Mouse (Mus musculus): ENCODE measurements at regions not wholly inside any gene's neighbourhood (a gene's known extent, or its start where the extent isn't known, plus 50 kb on each side); places are given as distances from the start of the nearest gene placed in this dataset.

DNA sequence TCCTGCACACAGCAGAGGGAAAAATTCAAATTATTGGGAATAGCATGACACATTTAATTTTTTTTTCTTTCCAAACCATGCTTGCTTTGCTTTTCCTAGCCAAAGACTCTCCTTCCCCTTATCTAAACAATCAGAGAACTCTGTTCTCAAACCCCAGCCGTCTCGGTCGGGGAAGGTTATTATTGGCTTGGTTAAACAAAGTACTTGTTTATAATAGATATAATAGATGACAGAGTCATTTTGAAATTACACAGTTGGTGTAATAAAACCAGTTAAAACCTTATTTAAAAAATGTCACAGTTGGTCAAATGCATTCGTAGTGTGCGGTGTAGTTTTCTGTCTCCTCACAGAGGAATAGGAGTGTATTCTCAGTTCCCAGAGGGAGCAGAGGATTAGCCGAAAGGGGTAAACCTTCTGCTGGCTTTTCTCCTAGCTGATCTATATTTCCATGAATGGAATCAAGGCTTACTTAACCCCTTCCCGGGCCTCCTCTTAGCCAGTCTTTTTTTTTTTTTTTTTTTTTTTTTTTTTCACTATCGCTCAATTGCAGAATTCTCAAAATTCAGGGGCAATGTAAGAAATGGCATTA, 329.4 kb upstream of the Npvf start:
- intact Hi-C loops (cut with DNase I), result no loop called here
- no peak for DNase-seq (ENCODE audit: low spot score)

- no peak for DNase-seq (ENCODE audit: low spot score)
These were observed 330.1 kb upstream of the Npvf start for GRCm38 (mm10) chr6:50984157-50984905.

DNA sequence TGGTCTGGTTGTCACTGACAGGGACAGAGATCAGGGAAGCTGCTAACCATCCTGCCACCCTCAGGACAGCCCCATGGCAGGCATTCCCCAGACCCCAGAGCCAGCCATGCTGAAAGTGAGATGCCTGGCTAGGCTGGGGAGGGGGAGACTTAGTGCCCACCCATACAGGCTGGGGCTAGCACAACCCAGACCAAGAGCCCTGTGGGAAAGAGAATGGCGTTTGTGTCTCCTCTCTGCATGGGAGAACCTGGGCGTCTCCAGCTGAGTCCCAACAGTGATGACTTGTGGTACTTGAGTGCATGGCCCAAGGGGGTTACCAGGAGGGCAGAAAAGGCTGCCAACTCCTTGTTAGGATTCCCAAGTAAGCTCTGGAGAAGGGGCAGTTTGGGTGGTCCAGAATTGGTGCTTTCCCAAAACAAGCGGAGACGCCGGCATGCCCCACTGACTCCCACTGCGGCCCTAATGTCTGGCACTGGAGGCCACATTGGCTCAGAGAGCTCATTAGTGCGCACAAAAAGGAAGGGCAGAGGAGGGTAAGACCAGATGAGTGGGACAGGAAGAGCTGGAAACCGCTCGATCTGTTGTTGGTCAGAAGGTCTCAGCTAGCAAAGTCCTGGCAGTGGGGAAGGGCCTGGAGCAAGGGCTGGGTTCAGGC, 332.2 kb upstream of the Npvf start:
- intact Hi-C loops (cut with DNase I), result no loop called here
- no peak for DNase-seq (ENCODE audit: low spot score)

More at GRCm38 (mm10) chr6:50984157-50984905, 330.1 kb upstream of the Npvf start:
- intact Hi-C loops (cut with DNase I), result no loop called here

- DNase-seq (ENCODE audit: low spot score), result no peak
- intact Hi-C loops (cut with DNase I), result no loop called here
These were observed 334.3 kb upstream of the Npvf start for GRCm38 (mm10) chr6:50988561-50988960.

- intact Hi-C loops (cut with DNase I), result no loop called here
- no peak for DNase-seq (ENCODE audit: low spot score)
These were observed 337.4 kb upstream of the Npvf start for GRCm38 (mm10) chr6:50991528-50992125.

- intact Hi-C loops (cut with DNase I), result no loop called here
These were observed 339.7 kb upstream of the Npvf start for GRCm38 (mm10) chr6:50993952-50994351.

DNA sequence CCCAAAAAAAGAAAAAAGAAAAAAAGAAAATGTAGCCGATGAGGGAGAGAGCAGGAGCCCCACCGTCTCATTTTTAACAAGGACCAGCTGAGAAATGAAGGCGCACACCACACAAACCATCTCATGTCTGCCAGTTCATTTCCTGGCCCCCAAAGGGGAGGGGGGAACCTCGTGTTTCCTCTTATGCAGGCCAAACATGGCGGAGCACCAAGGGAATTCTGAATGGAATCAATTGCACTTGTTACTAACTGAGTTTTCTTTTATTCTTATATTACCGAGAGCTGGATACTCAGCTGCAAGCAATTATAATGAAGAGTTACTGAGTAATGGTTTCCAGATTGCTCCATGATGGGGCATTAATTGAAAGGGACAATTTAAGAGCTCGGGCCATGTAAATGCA, 348.5 kb upstream of the Npvf start:
- DNase-seq (ENCODE audit: low spot score), result no peak
- intact Hi-C loops (cut with DNase I), result no loop called here

More at GRCm38 (mm10) chr6:50993952-50994351, 339.7 kb upstream of the Npvf start:
- no peak for DNase-seq (ENCODE audit: low spot score)

- DNase-seq (ENCODE audit: low spot score), result no peak
- intact Hi-C loops (cut with DNase I), result no loop called here
These were observed 351.9 kb upstream of the Npvf start for GRCm38 (mm10) chr6:51006074-51006591.

DNA sequence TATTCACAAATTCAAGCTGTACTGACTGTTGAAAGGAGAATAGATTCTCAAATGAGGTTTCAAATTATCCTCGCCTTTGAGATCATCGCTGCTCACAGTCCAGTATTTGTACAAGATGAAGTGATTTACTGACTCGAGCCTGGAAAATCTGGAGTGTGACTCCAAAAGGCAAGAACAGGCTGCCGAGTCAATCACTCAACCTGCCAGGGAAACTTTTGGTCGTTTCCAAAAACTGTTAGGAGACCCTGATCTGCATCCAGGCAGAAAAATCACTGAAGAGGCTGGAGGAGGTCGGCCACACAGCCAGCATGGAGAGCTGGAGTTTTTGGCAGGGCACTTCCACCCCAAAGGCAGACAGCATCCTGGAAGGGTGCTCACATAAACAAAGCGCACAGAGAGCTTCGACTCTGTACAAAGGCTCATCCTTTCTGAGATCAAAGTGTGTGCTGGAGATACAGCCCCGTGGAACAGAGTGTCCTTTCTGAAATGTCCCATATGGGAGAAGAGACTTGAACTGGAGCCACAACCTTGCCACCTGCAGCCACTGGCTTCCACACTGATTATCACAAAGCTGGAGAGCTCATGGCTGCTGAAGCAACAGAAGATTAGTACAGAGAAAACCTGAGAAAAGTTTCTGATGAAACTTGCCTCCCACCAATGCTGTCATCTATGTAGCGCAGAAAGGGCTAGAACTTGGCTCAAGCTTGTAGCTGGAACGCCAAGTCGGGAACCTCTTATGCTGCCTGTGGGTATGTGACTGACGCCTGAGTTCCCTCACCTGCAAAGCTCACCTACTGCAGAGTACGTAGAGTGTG, 355.5 kb upstream of the Npvf start:
- no peak for DNase-seq (ENCODE audit: low spot score)
- intact Hi-C loops (cut with DNase I), result no loop called here

GRCm38 (mm10) chr6:51010536-51010935, 356.3 kb upstream of the Npvf start:
- intact Hi-C loops (cut with DNase I), result no loop called here
- no peak for DNase-seq (ENCODE audit: low spot score)

DNA sequence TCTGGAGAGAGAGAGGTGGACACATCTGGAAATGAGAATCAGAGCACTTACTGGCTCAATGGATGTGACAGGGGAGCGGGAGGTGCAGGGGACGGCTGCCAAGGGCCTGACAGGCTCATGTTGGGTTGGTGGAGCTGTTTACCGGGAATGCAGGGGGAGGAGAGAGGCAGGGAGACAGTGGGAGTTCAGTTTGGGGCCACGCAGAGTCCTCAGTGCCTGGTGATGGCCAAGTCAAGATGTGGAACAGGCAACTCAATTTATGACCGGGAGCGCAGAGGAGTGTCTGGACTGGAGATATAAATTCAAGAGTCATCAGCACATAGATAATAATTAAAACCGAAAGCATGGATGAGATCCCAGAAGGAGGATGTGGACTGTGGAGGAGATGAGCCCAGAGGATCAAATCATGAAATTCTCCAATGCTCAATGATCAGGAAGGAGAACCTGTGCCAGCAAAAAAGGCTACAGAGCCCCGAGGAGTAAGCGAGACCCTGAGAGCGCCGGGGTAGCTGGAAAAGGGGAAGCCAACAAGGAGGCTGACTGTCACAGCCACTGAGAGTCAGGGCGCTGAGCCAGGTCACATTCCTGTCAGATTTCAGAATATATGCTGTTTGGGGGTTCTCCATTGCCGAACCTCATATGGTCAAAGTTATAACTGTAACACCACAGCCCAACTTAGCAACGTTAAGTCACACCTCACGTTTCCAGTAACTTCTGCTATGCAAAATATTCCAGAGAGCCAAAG, 358.0 kb upstream of the Npvf start:
- peak; percentile 12 for DNase-seq (ENCODE audit: low spot score)
- intact Hi-C loops (cut with DNase I), result no loop called here

- intact Hi-C loops (cut with DNase I), result no loop called here
- DNase-seq (ENCODE audit: low spot score), result no peak
These were observed 361.5 kb upstream of the Npvf start for GRCm38 (mm10) chr6:51015735-51016134.

- intact Hi-C loops (cut with DNase I), result no loop called here
- no peak for DNase-seq (ENCODE audit: low spot score)
These were observed 362.3 kb upstream of the Npvf start for GRCm38 (mm10) chr6:51016441-51017070.

DNA sequence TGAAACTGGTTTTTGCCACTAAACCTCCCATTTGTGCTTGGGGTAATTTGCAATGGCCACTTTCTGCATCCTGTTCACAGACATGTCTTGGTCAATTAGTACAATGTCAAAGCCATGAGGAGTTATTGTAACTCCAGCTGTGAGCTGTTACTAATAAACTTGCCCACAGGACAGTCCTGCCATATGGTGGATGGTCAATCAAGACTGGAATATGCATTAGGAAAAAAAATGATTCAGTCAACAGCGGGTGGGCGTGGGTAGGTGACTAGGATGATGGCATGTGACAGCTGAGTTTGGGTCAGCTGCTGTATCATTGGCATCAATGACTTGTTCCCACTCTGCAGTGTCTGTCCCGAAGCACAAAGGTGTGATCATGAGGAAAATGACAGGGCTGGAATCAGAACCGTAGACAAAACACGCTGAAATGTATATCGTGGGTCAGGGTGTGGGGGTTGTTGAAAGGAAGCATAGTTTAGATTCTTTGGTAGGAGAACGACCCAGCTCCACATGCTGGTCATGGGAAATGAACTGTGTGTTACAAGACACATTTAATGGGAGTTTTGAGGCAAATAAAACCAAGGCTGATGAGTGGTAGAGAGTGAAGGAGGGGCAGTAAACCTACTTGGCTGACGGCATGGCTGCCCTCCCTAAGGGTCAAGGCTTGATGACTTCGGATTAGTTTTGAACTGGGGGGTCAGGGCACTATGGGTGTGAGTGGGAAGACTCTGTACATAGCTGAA, 363.2 kb upstream of the Npvf start:
- no peak for DNase-seq (ENCODE audit: low spot score)
- intact Hi-C loops (cut with DNase I), result no loop called here

GRCm38 (mm10) chr6:51021206-51021605, 367.0 kb upstream of the Npvf start:
- intact Hi-C loops (cut with DNase I), result no loop called here
- no peak for DNase-seq (ENCODE audit: low spot score)

DNA sequence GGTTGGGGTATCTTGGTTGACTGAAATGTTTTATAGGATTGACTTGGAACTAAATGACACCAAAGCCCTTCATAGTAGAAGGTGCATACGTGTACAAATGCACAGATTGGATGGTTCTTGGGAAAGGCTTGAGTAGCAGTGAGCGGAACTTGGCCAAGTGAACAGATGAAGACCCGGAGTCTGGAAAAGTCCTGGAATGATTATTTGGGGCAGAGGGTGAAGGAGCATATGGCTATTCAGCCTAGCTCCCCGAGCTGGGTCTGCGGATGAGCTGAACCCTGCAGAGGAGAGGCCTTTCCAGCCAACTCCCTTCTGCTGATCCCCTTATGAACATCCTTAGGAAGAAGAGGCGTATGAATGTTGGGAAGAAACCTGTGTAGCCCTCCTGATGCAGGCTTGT, 369.1 kb upstream of the Npvf start:
- DNase-seq (ENCODE audit: low spot score), result no peak
- intact Hi-C loops (cut with DNase I), result no loop called here

- intact Hi-C loops (cut with DNase I), result no loop called here
- no peak for DNase-seq (ENCODE audit: low spot score)
These were observed 370.5 kb upstream of the Npvf start for GRCm38 (mm10) chr6:51024756-51025155.

- intact Hi-C loops (cut with DNase I), result no loop called here
- DNase-seq (ENCODE audit: low spot score), result no peak
These were observed 371.2 kb upstream of the Npvf start for GRCm38 (mm10) chr6:51025411-51025810.

Measured in heart, postnatal 25 days (tissue).